Mouse (Mus musculus): ENCODE measurements around the gene Foxp3. TPM values are rescaled to one million over a fixed set of nuclear protein-coding genes. Genes with fewer than 3 reads are reported as not detected.

Foxp3 gene
- total RNA-seq, 2 experiments from 2014 or later: 0.10 TPM; not detected in 1

DNA sequence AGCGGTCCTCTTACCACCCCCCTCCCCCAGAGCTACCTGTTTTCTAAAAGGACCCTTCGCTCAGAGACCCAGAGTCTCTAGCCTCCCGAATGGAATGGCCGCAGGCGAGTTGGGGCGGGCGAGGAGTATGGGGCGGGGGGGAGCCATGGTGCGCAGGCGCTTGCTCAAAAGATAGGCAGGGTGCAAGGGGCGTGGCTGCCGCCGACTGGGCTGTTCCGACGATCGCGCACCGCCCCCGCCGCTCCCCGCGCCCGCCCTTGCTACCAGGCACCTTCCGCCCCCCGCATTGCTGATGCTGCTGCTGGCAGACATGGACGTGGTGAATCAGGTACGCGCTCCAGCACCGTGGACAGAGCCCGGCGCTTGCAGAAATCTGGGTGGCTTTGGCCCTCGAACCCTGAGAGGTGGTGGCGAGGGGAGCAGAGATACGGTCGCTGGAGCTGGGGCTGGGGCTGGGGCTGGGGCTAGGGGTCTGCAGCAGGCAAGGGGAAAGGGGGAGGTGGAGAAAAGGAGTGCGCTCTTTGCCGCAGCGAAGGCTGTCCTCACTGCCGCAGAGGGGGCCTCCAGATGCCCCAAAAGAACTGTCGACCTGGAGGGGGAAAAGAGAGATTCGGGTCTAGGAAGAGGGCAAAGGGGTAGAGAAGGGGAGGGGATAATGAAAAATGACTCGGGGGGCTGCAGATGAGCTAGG is 65.1 kb downstream of the Foxp3 start, which contains the start of gene Syp:
Syp (plus strand) TSS at position 71 of the 691 bp plus-strand sequence.
- peak within 1 kb of the TSS; percentile 90 for H3K27ac ChIP-seq
- peak within 1 kb of the TSS; percentile 58 for H3K4me3 ChIP-seq
- peak; percentile 86 to 90 for DNase-seq (ENCODE audit: low spot score in 2 of 2)
- no peak for TF ChIP-seq CTCF (conservative IDR thresholded peaks at IDR 0.05)

DNA sequence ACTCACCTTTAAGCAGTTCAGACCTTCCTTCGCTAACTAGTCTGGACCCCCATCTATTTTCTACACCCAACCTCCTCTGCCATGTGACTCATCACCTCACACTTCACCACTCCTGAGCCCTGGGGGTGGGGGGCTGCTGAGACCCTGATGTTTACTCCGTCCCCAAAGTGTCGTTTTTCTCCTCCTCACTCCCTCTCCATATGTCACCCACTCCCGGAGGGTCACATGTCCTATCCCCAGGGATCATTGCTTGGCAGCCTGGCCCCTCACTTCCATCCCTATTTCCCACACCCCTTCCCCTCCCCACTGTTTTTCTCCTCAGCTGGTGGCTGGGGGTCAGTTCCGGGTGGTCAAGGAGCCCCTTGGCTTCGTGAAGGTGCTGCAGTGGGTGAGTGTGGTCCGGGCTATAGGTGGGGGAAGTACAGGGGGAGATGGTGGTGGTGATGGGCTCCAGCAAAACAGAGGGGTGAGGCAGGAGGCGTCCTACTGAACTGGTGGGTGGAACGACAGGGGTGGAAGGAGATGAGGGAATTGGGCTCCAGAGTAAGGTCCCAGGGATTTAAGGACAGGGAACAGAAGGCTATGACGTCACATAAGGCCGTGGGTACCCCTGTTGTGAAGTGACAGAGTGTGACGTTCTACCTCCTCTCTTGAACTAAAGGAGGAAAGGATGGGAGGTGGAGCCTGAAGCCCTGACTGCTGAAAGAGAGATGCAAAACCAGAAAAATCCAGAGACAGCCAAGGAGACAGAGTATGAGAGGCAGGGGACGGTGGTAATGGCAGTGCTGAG is 66.3 kb downstream of the Foxp3 start:
- no peak for DNase-seq (ENCODE audit: low spot score in 2 of 2)
- Histone ChIP-seq H3K27ac (peak overlapping the region; percentile 90), H3K4me3 (peak overlapping the region; percentile 58)
- TF ChIP-seq CTCF (conservative IDR thresholded peaks at IDR 0.05): no peak

DNA sequence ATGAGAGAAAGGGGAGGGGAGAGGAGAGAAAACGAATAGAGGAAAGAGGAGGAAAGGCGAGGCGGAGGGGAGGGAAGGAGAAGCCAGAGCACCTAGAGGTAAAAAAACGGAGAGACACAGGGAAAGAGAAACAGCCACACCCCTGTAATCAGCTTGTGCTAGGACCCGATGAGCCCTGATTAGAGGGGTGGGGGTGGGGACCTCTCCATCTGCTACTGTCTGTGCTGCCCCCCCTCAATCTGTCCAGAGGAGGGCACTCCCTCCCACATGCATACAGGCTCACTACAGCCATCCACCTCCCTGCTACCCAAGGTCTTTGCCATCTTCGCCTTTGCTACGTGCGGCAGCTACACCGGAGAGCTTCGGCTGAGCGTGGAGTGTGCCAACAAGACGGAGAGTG is 67.3 kb downstream of the Foxp3 start:
- peak overlapping the region; percentile 30 for H3K4me3 ChIP-seq
- TF ChIP-seq CTCF (conservative IDR thresholded peaks at IDR 0.05): no peak
- no peak for DNase-seq (ENCODE audit: low spot score in 2 of 2)
- H3K27ac ChIP-seq: 0 out of 2 replicates have a peak overlapping the region, but pooled peaks have one; percentile 14

Other genes with a start within 250 kb of the Foxp3 start
- gene Usp27x, start 197.8 kb upstream of the Foxp3 start, total RNA-seq (2021): 10 to 100 TPM; 14.4 to 14.6 TPM
- 10 to 100 TPM; 16.4 to 16.7 TPM for gene Ppp1r3f, start 639 bp downstream of the Foxp3 start, total RNA-seq (2021)
- 10 to 100 TPM; 25.3 to 25.5 TPM for gene Ccdc22, start 31.9 kb downstream of the Foxp3 start, total RNA-seq (2021)
- gene Cacna1f, start 33.4 kb downstream of the Foxp3 start, total RNA-seq (2021): under 1 TPM in 1 of 2 experiments, not detected in 1; 0.08 TPM
- 1,000 to 10,000 TPM; 1,738 to 1,877 TPM for gene Syp, start 64.8 kb downstream of the Foxp3 start, total RNA-seq (2021)
- 1 to 10 TPM; 1.0 to 1.1 TPM for gene Prickle3, start 83.6 kb downstream of the Foxp3 start, total RNA-seq (2021)
- 1 to 10 TPM; 4.9 to 5.4 TPM for gene Plp2, start 97.7 kb downstream of the Foxp3 start, total RNA-seq (2021)
- gene Magix, start 107.6 kb downstream of the Foxp3 start, total RNA-seq (2021): under 1 TPM; 0.31 to 0.52 TPM
- 10 to 100 TPM; 32.6 to 40.6 TPM for gene Gpkow, start 123.5 kb downstream of the Foxp3 start, total RNA-seq (2021)
- gene Wdr45, start 140.7 kb downstream of the Foxp3 start, total RNA-seq (2021): 10 to 100 TPM; 63.9 to 68.2 TPM
- not detected for gene Gm45208, start 148.6 kb downstream of the Foxp3 start, total RNA-seq (2021)
- gene Praf2, start 154.8 kb downstream of the Foxp3 start, total RNA-seq (2021): 100 to 1,000 TPM in 1 of 2 experiments, 10 to 100 TPM in 1; 91.6 to 102 TPM
- gene Ccdc120, start 177.3 kb downstream of the Foxp3 start, total RNA-seq (2021): 10 to 100 TPM; 14.7 to 20.6 TPM
- 10 to 100 TPM; 29.0 to 35.1 TPM for gene Tfe3, start 188.9 kb downstream of the Foxp3 start, total RNA-seq (2021)
- 100 to 1,000 TPM; 105 to 108 TPM for gene Gripap1, start 216.1 kb downstream of the Foxp3 start, total RNA-seq (2021)
- gene Kcnd1, start 248.6 kb downstream of the Foxp3 start, total RNA-seq (2021): 1 to 10 TPM; 9.5 to 9.7 TPM